Mouse (Mus musculus): ENCODE data around the gene Gk.

GRCm38 (mm10) chrX:85797449-85797848 lies 20.8 kb upstream of the Gk start:
- TF ChIP-seq CTCF (conservative IDR thresholded peaks at IDR 0.05; ENCODE audit: insufficient read depth, insufficient read length, low read depth, low read length) (no peak), POLR2A (IDR thresholded peaks at IDR 0.05; ENCODE audit: low read depth, low read length) (no peak)
